9 mouse cellular contexts compared by ENCODE assay signal in genomic region chr1:165700376-165700815, GRCm38 (mm10). TPM values are rescaled to one million over a fixed set of nuclear protein-coding genes. Genes with fewer than 3 reads are reported as not detected.
A peak's percentile ranks its signal among the peaks of the same experiment; 100 is the strongest.
DNase-seq lines count a peak whose midpoint lies in the region; ATAC-seq lines count a peak whose summit lies in the region.
"Had no signal": no experiment of that assay in that cellular context is flagged by ENCODE, and none has a peak within 500 bp of the region (broad histone marks: within the 10 kb centered on the region; RNA-seq: fewer than 3 reads in every experiment).

No protein-coding gene starts in this region.

- peaks cover 40% of the 10 kb centered on the region for H3K27me3 ChIP-seq in liver, embryonic 15.5 days
- peaks cover 12% of the 10 kb centered on the region for H3K27me3 ChIP-seq in hindbrain, embryonic 12.5 days

- 15% methylated on average over 7 of the region's 7 CpGs for WGBS in liver, embryonic 15.5 days (ENCODE audit: insufficient replicate concordance)
- 60% methylated on average over 7 of the region's 7 CpGs for WGBS in hindbrain, embryonic 12.5 days

- H3K4me3 ChIP-seq in liver, embryonic 15.5 days (replicated peaks) = no peak overlapping the region; the same call in 1 of the 2 replicates
- no peak overlapping the region for H3K4me3 ChIP-seq in hindbrain, embryonic 12.5 days
- H3K4me3 ChIP-seq: neural tube, embryonic 12.5 days had no signal

- no peak overlapping the region for H3K9ac ChIP-seq in liver, embryonic 15.5 days
- H3K9ac ChIP-seq in hindbrain, embryonic 12.5 days = no peak overlapping the region
- H3K9ac ChIP-seq: neural tube, embryonic 12.5 days had no signal

- H3K4me1 ChIP-seq in liver, embryonic 15.5 days (replicated peaks) = peaks cover 32% of the 10 kb centered on the region
- peaks cover 14% of the 10 kb centered on the region for H3K4me1 ChIP-seq in hindbrain, embryonic 12.5 days

- no peak overlapping the region for H3K27ac ChIP-seq in liver, embryonic 15.5 days (replicated peaks)
- H3K27ac ChIP-seq in hindbrain, embryonic 12.5 days = no peak overlapping the region
- H3K27ac ChIP-seq: neural tube, embryonic 12.5 days had no signal

- DNase-seq in kidney, postnatal 4 days = peak; percentile 38 to 53
- no peak for DNase-seq in kidney, adult 9 months
- DNase-seq in adrenal gland, postnatal 36 days = peak; percentile 45 to 57
- DNase-seq in thymus, postnatal 0 days (ENCODE audit: low spot score) = peak; percentile 69
- DNase-seq in right cerebral cortex, postnatal 36 days (ENCODE audit: low spot score in 2 of 2) = no peak
- DNase-seq: gastrocnemius, postnatal 10 days had no signal

- H3K4me2 ChIP-seq in liver, embryonic 15.5 days = peak overlapping the region; percentile 35
- no peak overlapping the region for H3K4me2 ChIP-seq in hindbrain, embryonic 12.5 days (replicated peaks)
- H3K4me2 ChIP-seq: neural tube, embryonic 12.5 days had no signal

- no peaks in the 10 kb centered on the region for H3K9me3 ChIP-seq in liver, embryonic 15.5 days (replicated peaks)
- no peaks in the 10 kb centered on the region for H3K9me3 ChIP-seq in hindbrain, embryonic 12.5 days (replicated peaks)
- H3K9me3 ChIP-seq: neural tube, embryonic 12.5 days had no signal

- H3K36me3 ChIP-seq in liver, embryonic 15.5 days (replicated peaks) = 0 out of 2 replicates have a peak, but pooled peaks cover 4% of the 10 kb centered on the region
- H3K36me3 ChIP-seq in hindbrain, embryonic 12.5 days = no peaks in the 10 kb centered on the region
- H3K36me3 ChIP-seq: neural tube, embryonic 12.5 days had no signal

- ATAC-seq in liver, embryonic 15.5 days (ENCODE audit: insufficient read depth) = no peak; the same call in 1 of the 2 replicates
- no peak for ATAC-seq in hindbrain, embryonic 12.5 days (ENCODE audit: low FRiP score)

RNA-seq across cellular contexts. Expression of gene Rcsd1, which starts 9.2 kb away (rescaled TPM):
- 10 to 100 TPM; 12.4 to 20.2 TPM for total RNA-seq in adrenal gland, postnatal 36 days (2021)
- polyA plus RNA-seq in liver, embryonic 15.5 days (2015; fragmentation: Nextera tagmentation; extraction: Ambion mirVana) = 11.5 and 12.0 TPM in 2 replicates
- 221 and 236 TPM in 2 replicates for polyA plus RNA-seq in thymus, postnatal 0 days (2015; fragmentation: Nextera tagmentation; extraction: Ambion mirVana)
- 16.8 and 18.4 TPM in 2 replicates for polyA plus RNA-seq in hindbrain, embryonic 12.5 days (2016; fragmentation: Nextera tagmentation; extraction: Ambion mirVana)

Comparison
In these comparisons a context has a peak if more than half of its experiments do, and no peak if none do; other contexts are left out.
1. DNase-seq: peak in kidney, postnatal 4 days (2 of 2), adrenal gland, postnatal 36 days (2 of 2) and thymus, postnatal 0 days (single experiment); none in kidney, adult 9 months (single experiment) and right cerebral cortex, postnatal 36 days (0 of 2).
2. RNA of gene Rcsd1, which starts 9.2 kb away (polyA plus RNA-seq): 221 to 236 TPM in thymus, postnatal 0 days; 16.8 to 18.4 TPM in hindbrain, embryonic 12.5 days and 11.5 to 12.0 TPM in liver, embryonic 15.5 days; every median in the first group is over 10 times any median in the second.